Mouse (Mus musculus) stomach, embryonic 15.5 days (tissue): ENCODE data around the gene Cep164. TPM values are rescaled to one million over a fixed set of nuclear protein-coding genes. Genes with fewer than 3 reads are reported as not detected.

ENCODE experiments used
- ATAC-seq: fragments of 200-750 bp; cut with Nextera tagmentation; 2 replicates; pipeline ENCODE4 v1.8.0; 2017; ENCODE audit warnings: low read depth, moderate number of reproducible peaks, moderate TSS enrichment; ENCODE audit not compliant: insufficient read depth, low FRiP score
- H3K27ac ChIP-seq: fragments of 300-500 bp; sonication (generic); 2 replicates; pipeline ENCODE4 v1.5.1; 2015; ENCODE audit warnings: mild to moderate bottlenecking, inconsistent platforms
- H3K27me3 ChIP-seq: fragments of 300-500 bp; sonication (generic); replicated peaks from 2 replicates; pipeline ENCODE4 v1.6.1; 2015; ENCODE audit warnings: inconsistent platforms
- H3K36me3 ChIP-seq: fragments of 300-500 bp; sonication (generic); 2 replicates; pipeline ENCODE4 v1.6.1; 2015; ENCODE audit warnings: inconsistent platforms
- H3K4me1 ChIP-seq: fragments of 300-500 bp; sonication (generic); 2 replicates; pipeline ENCODE4 v1.6.1; 2015; ENCODE audit warnings: inconsistent platforms
- H3K4me2 ChIP-seq: fragments of 300-500 bp; sonication (generic); 2 replicates; pipeline ENCODE4 v1.6.1; 2015; ENCODE audit warnings: mild to moderate bottlenecking, inconsistent platforms
- H3K4me3 ChIP-seq: fragments of 300-500 bp; sonication (generic); replicated peaks from 2 replicates; pipeline ENCODE4 v1.5.1; 2015; ENCODE audit warnings: inconsistent platforms
- H3K9ac ChIP-seq: fragments of 300-500 bp; sonication (generic); 2 replicates; pipeline ENCODE4 v1.6.1; 2015; ENCODE audit warnings: inconsistent platforms
- H3K9me3 ChIP-seq: fragments of 300-500 bp; sonication (generic); 2 replicates; pipeline ENCODE4 v1.6.1; 2016; ENCODE audit warnings: inconsistent platforms
- WGBS: fragments of 180-500 bp; shearing (Covaris S2); methylation state at CpG from one replicate; pipeline ENCODE4 v1.1.7; 2015; 5-methylcytosine and 5-hydroxymethylcytosine counted together
- polyA plus RNA-seq: library from polyadenylated mRNA; unstranded; fragments of >200 nt; fragmentation: Nextera tagmentation; extraction: Ambion mirVana; gene quantifications from 2 replicates; pipeline ENCODE4 v1.2.1, GENCODE M21; 2015

Gene Cep164
- polyA plus RNA-seq: 24.7 and 25.6 TPM in 2 replicates

DNA sequence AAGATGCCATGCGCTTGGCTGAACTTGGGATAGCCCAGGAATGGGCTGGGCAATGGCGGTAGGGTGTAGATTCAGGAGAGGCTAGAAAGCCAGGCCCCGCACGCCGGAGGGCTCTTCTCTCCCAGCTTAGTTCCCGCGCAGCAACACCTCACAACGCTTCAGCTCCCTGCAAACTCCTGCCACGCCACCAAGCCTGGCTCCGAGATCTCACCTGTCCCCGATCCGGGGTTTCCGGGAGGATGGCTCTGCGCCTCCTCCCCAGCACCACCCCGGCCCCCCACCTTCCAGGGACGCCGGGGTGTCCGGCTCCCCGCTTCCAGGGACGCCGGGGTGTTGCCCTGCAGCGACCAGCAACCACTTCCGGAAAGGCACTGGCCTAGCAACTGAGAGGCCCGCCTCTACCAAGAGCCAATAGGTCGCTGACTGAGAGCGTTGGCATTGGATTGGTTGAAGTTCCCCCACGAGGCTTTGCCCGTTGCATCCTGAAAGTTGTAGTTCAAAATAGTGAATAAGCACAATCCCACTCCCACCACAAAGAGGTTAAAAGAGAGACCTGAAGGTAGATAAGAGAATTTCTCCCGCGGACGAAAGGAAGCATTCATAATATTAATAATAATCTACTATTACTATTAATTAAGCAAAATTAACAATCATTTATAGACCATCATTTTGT is at the start of gene Cep164:
Cep164 (minus strand) TSS at position 401 of the 673 bp plus-strand sequence.
- no peaks in the 10 kb centered on the region for H3K27me3 ChIP-seq
- H3K36me3 ChIP-seq: 0 out of 2 replicates have a peak, but pooled peaks cover 3% of the 10 kb centered on the region
- peak within 1 kb of the TSS; percentile 77 for H3K4me2 ChIP-seq
- H3K4me1 ChIP-seq: peaks cover 5% of the 10 kb centered on the region
- H3K27ac ChIP-seq: peak within 1 kb of the TSS; percentile 88
- peak; percentile 96 for ATAC-seq
- H3K9ac ChIP-seq: peak within 1 kb of the TSS; percentile 55
- H3K9me3 ChIP-seq: 0 out of 2 replicates have a peak, but pooled peaks cover 3% of the 10 kb centered on the region
- peak within 1 kb of the TSS; percentile 93 for H3K4me3 ChIP-seq
- WGBS: 1% methylated on average over 31 of the region's 31 CpGs

DNA sequence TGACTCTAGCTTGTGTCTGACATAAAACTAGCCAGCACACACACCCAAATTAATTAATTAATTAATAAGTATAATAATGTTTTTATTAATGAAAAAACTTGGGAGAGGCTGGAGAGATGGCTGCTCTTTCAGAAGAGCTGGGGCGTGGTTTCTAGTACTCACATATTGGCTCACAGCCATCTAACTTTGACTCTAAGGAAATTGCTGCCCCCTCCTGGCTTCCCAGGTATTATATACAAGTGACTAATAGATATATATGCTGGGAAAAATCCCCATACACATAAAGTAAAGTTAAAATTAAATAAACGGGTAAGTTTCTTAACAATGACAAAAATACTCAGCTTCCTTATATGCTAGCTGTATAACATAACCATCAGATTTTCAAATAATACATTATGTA is 49.4 kb upstream of the Cep164 start:
- H3K27me3 ChIP-seq: no peaks in the 10 kb centered on the region
- no peaks in the 10 kb centered on the region for H3K4me1 ChIP-seq
- no peak overlapping the region for H3K4me3 ChIP-seq
- no peak overlapping the region for H3K9ac ChIP-seq
- no peak overlapping the region for H3K4me2 ChIP-seq
- 0 out of 2 replicates have a peak, but pooled peaks cover 2% of the 10 kb centered on the region for H3K36me3 ChIP-seq
- H3K27ac ChIP-seq: no peak overlapping the region
- H3K9me3 ChIP-seq: no peaks in the 10 kb centered on the region
- 55% methylated on average over 2 of the region's 2 CpGs for WGBS
- ATAC-seq: no peak

DNA sequence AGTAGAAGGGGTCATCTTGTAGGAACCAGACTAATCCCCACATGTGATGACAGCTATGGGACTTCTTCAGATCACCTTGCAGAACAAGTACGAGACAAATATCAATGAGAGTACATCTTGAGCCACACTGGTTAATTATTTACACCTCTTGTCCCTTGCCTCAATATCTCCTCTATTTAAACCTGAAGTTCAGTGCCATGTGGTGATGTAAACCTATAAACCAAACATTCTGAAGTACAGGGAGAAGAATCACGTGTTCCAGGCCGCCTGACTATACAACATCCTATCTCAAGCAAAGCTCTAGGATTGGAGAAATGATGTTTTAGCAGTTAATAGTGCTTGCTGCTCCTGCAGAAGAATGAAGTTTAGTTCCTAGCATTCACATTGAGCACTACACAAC is 41.8 kb upstream of the Cep164 start:
- H3K36me3 ChIP-seq: peaks cover 36% of the 10 kb centered on the region

DNA sequence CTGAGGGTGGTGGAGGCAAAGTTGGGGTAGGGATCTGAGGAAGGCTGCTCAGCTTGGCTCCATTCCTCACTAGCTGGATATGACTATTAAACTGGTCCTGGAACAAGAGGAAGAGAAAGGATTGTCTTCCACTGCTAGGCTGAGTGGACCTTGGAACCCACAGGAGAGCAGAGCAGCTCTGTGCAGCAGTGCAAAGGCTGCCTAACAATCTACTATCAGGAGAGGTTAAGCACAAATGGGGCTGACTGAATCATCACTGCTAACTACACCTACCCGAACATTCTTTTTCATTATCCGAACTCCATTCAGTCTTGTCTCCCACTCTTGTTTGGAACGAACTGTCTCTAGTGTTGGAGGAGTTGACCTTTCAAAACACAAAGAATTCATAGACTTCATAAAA is 40.7 kb upstream of the Cep164 start:
- H3K4me3 ChIP-seq: no peak overlapping the region
- WGBS: 90% methylated on average over 3 of the region's 3 CpGs
- peaks cover 38% of the 10 kb centered on the region for H3K36me3 ChIP-seq
- no peaks in the 10 kb centered on the region for H3K27me3 ChIP-seq
- H3K9me3 ChIP-seq: no peaks in the 10 kb centered on the region
- no peak overlapping the region for H3K9ac ChIP-seq
- no peak for ATAC-seq
- no peak overlapping the region for H3K27ac ChIP-seq
- H3K4me2 ChIP-seq: no peak overlapping the region
- no peaks in the 10 kb centered on the region for H3K4me1 ChIP-seq

More for the DNA sequence above, 41.8 kb upstream of the Cep164 start:
- H3K9me3 ChIP-seq: no peaks in the 10 kb centered on the region
- no peaks in the 10 kb centered on the region for H3K4me1 ChIP-seq
- H3K27ac ChIP-seq: no peak overlapping the region
- H3K27me3 ChIP-seq: no peaks in the 10 kb centered on the region
- whole genome bisulfite sequencing: 80% methylated on average over 3 of the region's 3 CpGs
- H3K4me3 ChIP-seq: no peak overlapping the region
- no peak for ATAC-seq
- no peak overlapping the region for H3K9ac ChIP-seq
- no peak overlapping the region for H3K4me2 ChIP-seq

DNA sequence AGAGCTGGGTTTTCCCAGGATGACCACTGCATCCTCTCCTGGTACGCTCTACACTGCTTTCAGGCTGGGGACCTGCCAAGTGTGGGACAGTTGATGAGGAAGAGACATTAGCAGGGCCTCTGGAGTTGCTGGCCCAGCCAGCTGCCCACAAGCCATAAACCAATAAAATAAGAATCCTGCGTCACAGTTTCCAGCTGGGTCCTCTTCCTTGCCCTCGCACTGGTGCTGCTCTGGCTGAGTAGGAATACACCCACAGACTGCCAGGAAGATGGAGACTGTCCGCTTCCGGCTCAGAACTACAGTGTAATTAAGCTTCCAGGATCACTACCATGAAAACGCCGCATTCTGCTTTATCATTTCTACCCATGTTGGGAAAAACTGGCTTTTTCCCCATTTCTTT is 33.3 kb upstream of the Cep164 start:
- WGBS: 85% methylated on average over 7 of the region's 7 CpGs

DNA sequence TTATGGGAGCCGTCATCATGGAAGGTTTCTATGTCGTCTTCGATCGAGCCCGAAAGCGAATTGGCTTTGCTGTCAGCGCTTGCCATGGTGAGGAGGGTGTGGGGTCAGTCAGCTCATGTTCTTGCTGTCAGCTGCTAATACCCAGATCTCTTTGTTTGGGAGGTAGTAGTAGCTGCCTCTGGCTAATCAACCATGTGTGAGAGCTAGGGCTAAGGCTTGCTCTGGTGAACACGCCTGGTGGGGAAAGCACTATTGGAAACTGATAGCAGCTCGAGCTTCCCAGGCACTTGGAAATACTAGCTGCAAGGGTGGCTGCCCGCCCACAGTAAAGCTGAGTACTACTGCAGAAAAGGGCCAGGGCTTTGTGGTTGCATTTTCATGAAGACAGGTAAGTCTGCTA is 30.9 kb upstream of the Cep164 start:
- ATAC-seq: no peak
- H3K4me3 ChIP-seq: no peak overlapping the region
- no peak overlapping the region for H3K4me2 ChIP-seq
- no peak overlapping the region for H3K9ac ChIP-seq
- H3K36me3 ChIP-seq: peaks cover 57% of the 10 kb centered on the region
- no peaks in the 10 kb centered on the region for H3K4me1 ChIP-seq
- no peak overlapping the region for H3K27ac ChIP-seq
- 94% methylated on average over 10 of the region's 10 CpGs for WGBS
- no peaks in the 10 kb centered on the region for H3K27me3 ChIP-seq
- no peaks in the 10 kb centered on the region for H3K9me3 ChIP-seq

More for the DNA sequence above, 33.3 kb upstream of the Cep164 start:
- Histone ChIP-seq H3K9ac (no peak overlapping the region), H3K4me1 (no peaks in the 10 kb centered on the region), H3K4me2 (no peak overlapping the region), H3K27me3 (no peaks in the 10 kb centered on the region), H3K27ac (no peak overlapping the region), H3K9me3 (no peaks in the 10 kb centered on the region), H3K4me3 (no peak overlapping the region), H3K36me3 (peaks cover 58% of the 10 kb centered on the region)
- ATAC-seq: no peak

DNA sequence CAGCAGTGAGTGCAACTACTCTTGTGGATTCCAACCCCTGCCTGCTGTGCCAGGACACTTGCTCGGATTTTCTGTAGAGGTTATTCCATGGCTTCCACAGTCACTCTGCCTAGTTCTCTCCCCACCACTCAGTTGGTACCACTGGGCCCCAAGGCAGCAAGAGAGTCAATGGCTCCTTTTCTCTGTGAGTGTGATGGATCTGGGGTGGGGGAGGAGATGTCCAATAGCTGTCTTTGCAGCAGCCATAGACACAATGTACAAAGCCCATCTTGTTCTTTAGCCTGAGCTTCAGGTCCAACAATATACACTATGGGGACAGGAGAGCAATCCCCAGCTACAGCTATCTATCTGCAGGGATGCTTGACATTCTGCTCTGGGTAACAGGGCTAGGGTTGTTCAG is 25.6 kb upstream of the Cep164 start:
- Histone ChIP-seq H3K4me1 (peaks cover 23% of the 10 kb centered on the region), H3K4me2 (no peak overlapping the region), H3K27ac (no peak overlapping the region), H3K9ac (no peak overlapping the region), H3K4me3 (no peak overlapping the region), H3K36me3 (peaks cover 29% of the 10 kb centered on the region), H3K9me3 (no peaks in the 10 kb centered on the region), H3K27me3 (no peaks in the 10 kb centered on the region)
- 78% methylated on average over 1 of the region's 1 CpGs for WGBS
- ATAC-seq: no peak

DNA sequence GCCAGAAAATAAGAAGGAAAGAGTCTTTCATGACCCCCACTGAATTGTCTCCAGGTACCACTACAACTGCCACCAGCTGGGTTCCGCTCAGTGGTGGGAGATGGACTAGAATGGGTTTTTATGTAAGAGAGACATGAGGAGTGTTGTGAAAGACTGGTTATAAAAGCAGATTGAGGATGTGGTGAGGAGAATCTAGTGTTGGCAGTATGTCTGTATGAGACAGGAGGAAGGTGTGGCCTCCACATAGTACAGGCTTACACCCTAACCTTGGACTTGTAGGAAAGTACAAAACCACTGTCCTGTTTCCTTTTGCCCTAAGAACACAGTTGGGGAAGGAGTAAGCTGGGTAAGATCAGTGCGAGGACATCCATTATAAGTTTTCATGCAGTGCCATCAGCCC is 25.2 kb upstream of the Cep164 start:
- no peak overlapping the region for H3K4me3 ChIP-seq
- ATAC-seq: no peak
- no peak overlapping the region for H3K27ac ChIP-seq
- H3K4me2 ChIP-seq: no peak overlapping the region
- WGBS: 93% methylated on average over 2 of the region's 2 CpGs
- no peaks in the 10 kb centered on the region for H3K9me3 ChIP-seq
- H3K4me1 ChIP-seq: peaks cover 28% of the 10 kb centered on the region
- H3K27me3 ChIP-seq: no peaks in the 10 kb centered on the region
- no peak overlapping the region for H3K9ac ChIP-seq
- peaks cover 25% of the 10 kb centered on the region for H3K36me3 ChIP-seq

DNA sequence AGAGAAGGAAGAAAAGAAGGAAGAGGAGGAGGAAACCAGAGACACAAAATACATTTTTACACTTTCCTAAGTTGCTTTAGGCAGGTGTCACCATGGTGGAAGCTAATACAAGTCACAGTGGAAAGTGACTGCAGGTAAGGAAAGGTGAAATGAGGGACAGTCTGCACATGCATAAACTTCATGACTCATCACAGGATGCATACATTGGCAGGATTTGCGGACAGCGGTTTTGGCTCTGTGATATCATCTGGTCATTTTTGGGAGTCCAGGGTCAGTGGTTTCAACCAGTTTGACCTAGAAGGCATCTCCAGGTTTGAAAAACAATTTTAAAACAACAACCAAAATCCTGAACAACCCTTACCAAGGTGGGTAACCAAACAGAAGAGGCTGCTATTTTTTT is 23.3 kb upstream of the Cep164 start:
- ATAC-seq: no peak
- H3K9ac ChIP-seq: no peak overlapping the region
- peak overlapping the region; percentile 93; the same call in 1 of the 2 replicates for H3K27ac ChIP-seq
- peaks cover 38% of the 10 kb centered on the region for H3K4me1 ChIP-seq
- no peaks in the 10 kb centered on the region for H3K27me3 ChIP-seq
- WGBS: 89% methylated on average over 2 of the region's 2 CpGs
- H3K4me2 ChIP-seq: no peak overlapping the region
- no peak overlapping the region for H3K4me3 ChIP-seq
- peaks cover 11% of the 10 kb centered on the region; the same call in 1 of the 2 replicates for H3K36me3 ChIP-seq
- H3K9me3 ChIP-seq: no peaks in the 10 kb centered on the region

DNA sequence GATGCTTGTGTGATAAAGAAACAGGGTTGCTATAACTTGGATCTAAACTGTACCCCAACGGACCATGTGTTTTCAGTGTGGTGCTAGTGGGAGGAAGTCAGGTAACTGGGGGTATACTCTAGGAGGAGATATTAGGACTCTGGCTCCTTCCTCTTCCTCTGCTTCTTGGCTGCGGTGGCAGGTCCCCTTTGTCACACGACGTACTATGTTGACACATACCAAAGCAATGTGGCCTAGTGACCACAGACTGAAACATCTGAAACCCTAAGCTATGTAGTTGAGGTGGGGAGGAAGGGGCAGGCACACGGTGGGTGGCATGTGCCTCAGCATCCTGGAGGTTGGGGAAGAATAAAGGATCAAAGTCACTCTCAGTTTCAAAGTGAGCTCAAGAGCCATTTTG is 22.8 kb upstream of the Cep164 start:
- 38% methylated on average over 5 of the region's 5 CpGs for WGBS
- peaks cover 11% of the 10 kb centered on the region; the same call in 1 of the 2 replicates for H3K36me3 ChIP-seq
- H3K9me3 ChIP-seq: no peaks in the 10 kb centered on the region
- H3K4me1 ChIP-seq: peaks cover 38% of the 10 kb centered on the region
- H3K4me3 ChIP-seq: no peak overlapping the region
- ATAC-seq: no peak
- no peak overlapping the region for H3K4me2 ChIP-seq
- peak overlapping the region; percentile 93; the same call in 1 of the 2 replicates for H3K27ac ChIP-seq
- no peak overlapping the region for H3K9ac ChIP-seq
- no peaks in the 10 kb centered on the region for H3K27me3 ChIP-seq

DNA sequence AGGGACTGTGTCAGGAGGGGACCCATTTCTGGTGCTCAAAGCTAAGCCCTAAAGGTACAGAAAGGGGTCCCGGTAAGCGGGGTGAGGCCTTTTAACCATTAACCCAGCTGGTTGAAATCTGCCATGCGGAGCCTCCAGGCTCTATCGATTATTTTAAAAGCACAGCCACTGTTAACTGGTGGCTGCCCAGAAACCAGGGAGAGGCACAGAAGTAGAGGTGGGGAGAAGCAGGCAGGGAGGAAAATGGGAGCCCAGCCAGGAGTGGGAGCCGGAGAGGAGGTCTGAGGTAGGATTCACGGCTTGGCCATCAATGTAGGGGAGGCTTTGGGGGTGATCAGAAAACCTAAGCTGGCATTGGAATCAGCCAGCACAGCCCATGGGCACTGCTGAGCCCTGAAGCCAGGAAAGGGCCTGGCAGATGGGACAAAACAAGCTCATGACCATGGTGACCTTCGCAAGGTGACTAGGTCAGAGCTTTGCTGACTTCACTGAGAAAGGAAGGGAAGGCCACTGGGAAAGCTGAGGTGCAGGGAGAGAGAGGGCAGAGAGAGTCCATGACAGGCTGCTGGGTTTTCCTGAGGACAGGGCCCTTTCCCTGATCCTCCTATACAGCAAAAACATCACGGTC is 22.2 kb upstream of the Cep164 start:
- WGBS: 54% methylated on average over 8 of the region's 8 CpGs
- peak overlapping the region; percentile 93 for H3K27ac ChIP-seq
- H3K27me3 ChIP-seq: no peaks in the 10 kb centered on the region
- no peak overlapping the region for H3K4me2 ChIP-seq
- H3K4me3 ChIP-seq: no peak overlapping the region
- 0 out of 2 replicates have a peak, but pooled peaks cover 6% of the 10 kb centered on the region for H3K36me3 ChIP-seq
- peak; percentile 36; the same call in 1 of the 2 replicates for ATAC-seq
- H3K9me3 ChIP-seq: no peaks in the 10 kb centered on the region
- peaks cover 38% of the 10 kb centered on the region for H3K4me1 ChIP-seq
- H3K9ac ChIP-seq: no peak overlapping the region
